Mouse (Mus musculus): ENCODE measurements around the gene Hydin.

Gene Hydin

GRCm38 (mm10) chr8:110626431-110626830 is 359.7 kb downstream of the Hydin start:
- CTCF ChIA-PET, result interaction anchor here in 1 of 4 experiments (1.6 kb wide), 1 partner anchor 22 kb away, joined by 3 read pairs; no protein-coding TSS in a partner anchor
- POLR2A ChIA-PET, result interaction anchor here in 2 of 4 experiments (1.3 to 7.7 kb wide), 4 partner anchors 7 to 221 kb away, joined by 3 to 113 read pairs (median 44); partner anchors contain the start of genes Vac14 (in 2 of the 2), Cog4 (in 1 of the 2) and Sf3b3 (in 1 of the 2)

GRCm38 (mm10) chr8:110629245-110630063 is 362.7 kb downstream of the Hydin start:
- POLR2A ChIA-PET, result interaction anchor here (0.5 to 7.7 kb wide), 34 partner anchors 9 to 674 kb away, joined by 3 to 113 read pairs (median 4); partner anchors contain the start of genes Vac14 (in 3 of the 4), Cog4 (in 1 of the 4), Rfwd3 (in 1 of the 4) and Sf3b3 (in 1 of the 4)
- CTCF ChIA-PET, result interaction anchor here (0.5 to 2.8 kb wide), 111 partner anchors 8 to 1115 kb away, joined by 3 to 44 read pairs (median 4); partner anchors contain the start of genes Vac14 (in 4 of the 4), Exosc6 (in 2 of the 4), Calb2 (in 1 of the 4) and Cog4 (in 1 of the 4)

- CTCF ChIA-PET, result interaction anchor here (0.5 to 2.8 kb wide), 54 partner anchors 9 to 1115 kb away, joined by 3 to 44 read pairs (median 4); partner anchors contain the start of genes Vac14 (in 4 of the 4) and Exosc6 (in 2 of the 4)
- POLR2A ChIA-PET, result interaction anchor here (0.5 to 7.7 kb wide), 26 partner anchors 11 to 674 kb away, joined by 3 to 113 read pairs (median 4); partner anchors contain the start of genes Vac14 (in 2 of the 4) and Rfwd3 (in 1 of the 4)
These were observed 363.3 kb downstream of the Hydin start for GRCm38 (mm10) chr8:110630079-110630478.

GRCm38 (mm10) chr8:110630571-110631071 is 363.8 kb downstream of the Hydin start:
- ChIA-PET CTCF (interaction anchor here (0.5 to 2.8 kb wide), 11 partner anchors 9 to 152 kb away, joined by 3 to 32 read pairs (median 5); partner anchors contain the start of gene Vac14 (in 2 of the 4)), POLR2A (interaction anchor here in 3 of 4 experiments (0.7 to 7.7 kb wide), 14 partner anchors 10 to 426 kb away, joined by 3 to 113 read pairs (median 4); partner anchors contain the start of genes Vac14 (in 2 of the 3) and Exosc6 (in 1 of the 3))

GRCm38 (mm10) chr8:110631201-110631600 is 364.4 kb downstream of the Hydin start:
- ChIA-PET CTCF (interaction anchor here in 3 of 4 experiments (0.5 to 2.8 kb wide), 5 partner anchors 12 to 152 kb away, joined by 3 to 32 read pairs (median 4); partner anchors contain the start of gene Vac14 (in 1 of the 3)), POLR2A (interaction anchor here in 3 of 4 experiments (0.7 to 7.7 kb wide), 13 partner anchors 10 to 425 kb away, joined by 3 to 113 read pairs (median 3); partner anchors contain the start of genes Vac14 (in 2 of the 3) and Exosc6 (in 1 of the 3))

- POLR2A ChIA-PET, result interaction anchor here in 1 of 4 experiments (1.2 kb wide), 1 partner anchor 665 kb away, joined by 3 read pairs; no protein-coding TSS in a partner anchor
- CTCF ChIA-PET, result no interaction called here
These were observed 367.0 kb downstream of the Hydin start for GRCm38 (mm10) chr8:110633814-110634213.

- CTCF ChIA-PET, result interaction anchor here in 1 of 4 experiments (0.8 kb wide), 1 partner anchor 10 kb away, joined by 3 read pairs; no protein-coding TSS in a partner anchor
- POLR2A ChIA-PET, result interaction anchor here in 2 of 4 experiments (0.9 to 1.2 kb wide), 2 partner anchors 12 to 17 kb away, joined by 3 to 4 read pairs; no protein-coding TSS in a partner anchor
These were observed 369.4 kb downstream of the Hydin start for GRCm38 (mm10) chr8:110636182-110636581.

GRCm38 (mm10) chr8:110642331-110642730 is 375.6 kb downstream of the Hydin start:
- ChIA-PET POLR2A (interaction anchor here in 1 of 4 experiments (1.0 kb wide), 1 partner anchor 11 kb away, joined by 3 read pairs; no protein-coding TSS in a partner anchor), CTCF (interaction anchor here in 2 of 4 experiments (0.6 to 1.6 kb wide), 3 partner anchors 13 to 343 kb away, joined by 3 to 9 read pairs (median 4); no protein-coding TSS in a partner anchor)

GRCm38 (mm10) chr8:110643177-110643576 is 376.4 kb downstream of the Hydin start:
- CTCF ChIA-PET, result interaction anchor here in 2 of 4 experiments (1.4 to 1.6 kb wide), 2 partner anchors 14 kb away, joined by 4 to 9 read pairs; no protein-coding TSS in a partner anchor
- POLR2A ChIA-PET, result interaction anchor here in 2 of 4 experiments (0.7 to 1.0 kb wide), 4 partner anchors 10 to 23 kb away, joined by 3 read pairs; no protein-coding TSS in a partner anchor

- POLR2A ChIA-PET, result no interaction called here
- CTCF ChIA-PET, result interaction anchor here in 3 of 4 experiments (0.7 to 1.1 kb wide), 3 partner anchors 15 kb away, joined by 3 to 5 read pairs (median 3); no protein-coding TSS in a partner anchor
These were observed 377.6 kb downstream of the Hydin start for GRCm38 (mm10) chr8:110644422-110644821.

GRCm38 (mm10) chr8:110644901-110645300 is 378.1 kb downstream of the Hydin start:
- ChIA-PET POLR2A (no interaction called here), CTCF (interaction anchor here in 3 of 4 experiments (0.7 to 1.1 kb wide), 3 partner anchors 15 to 16 kb away, joined by 3 to 5 read pairs (median 3); no protein-coding TSS in a partner anchor)

- ChIA-PET POLR2A (no interaction called here), CTCF (interaction anchor here in 2 of 4 experiments (0.8 to 1.1 kb wide), 2 partner anchors 16 kb away, joined by 3 to 5 read pairs; no protein-coding TSS in a partner anchor)
These were observed 378.6 kb downstream of the Hydin start for GRCm38 (mm10) chr8:110645340-110645739.

- ChIA-PET CTCF (interaction anchor here in 1 of 4 experiments (1.1 kb wide), 1 partner anchor 10 kb away, joined by 3 read pairs; no protein-coding TSS in a partner anchor), POLR2A (no interaction called here)
These were observed 379.3 kb downstream of the Hydin start for GRCm38 (mm10) chr8:110646064-110646463.

- ChIA-PET POLR2A (interaction anchor here in 2 of 4 experiments (0.6 to 2.5 kb wide), 5 partner anchors 10 to 72 kb away, joined by 3 to 10 read pairs (median 6); partner anchors contain the start of gene Mtss1l (in 1 of the 2)), CTCF (interaction anchor here in 3 of 4 experiments (0.5 to 2.4 kb wide), 8 partner anchors 18 to 381 kb away, joined by 3 to 19 read pairs (median 4); no protein-coding TSS in a partner anchor)
These were observed 381.8 kb downstream of the Hydin start for GRCm38 (mm10) chr8:110648577-110648976.

- CTCF ChIA-PET, result interaction anchor here in 2 of 4 experiments (0.8 to 2.4 kb wide), 4 partner anchors 19 to 77 kb away, joined by 3 to 6 read pairs (median 4); no protein-coding TSS in a partner anchor
- POLR2A ChIA-PET, result interaction anchor here in 3 of 4 experiments (0.6 to 2.5 kb wide), 7 partner anchors 10 to 130 kb away, joined by 3 to 10 read pairs (median 4); partner anchors contain the start of gene Mtss1l (in 1 of the 3)
These were observed 382.5 kb downstream of the Hydin start for GRCm38 (mm10) chr8:110649286-110649685.

GRCm38 (mm10) chr8:110650838-110651237 is 384.1 kb downstream of the Hydin start:
- CTCF ChIA-PET, result interaction anchor here in 3 of 4 experiments (0.5 to 1.2 kb wide), 7 partner anchors 12 to 111 kb away, joined by 3 to 6 read pairs (median 3); no protein-coding TSS in a partner anchor

GRCm38 (mm10) chr8:110651847-110652246 is 385.1 kb downstream of the Hydin start:
- POLR2A ChIA-PET, result interaction anchor here in 1 of 4 experiments (1.7 kb wide), 1 partner anchor 11 kb away, joined by 4 read pairs; no protein-coding TSS in a partner anchor
- CTCF ChIA-PET, result interaction anchor here in 2 of 4 experiments (0.6 to 0.7 kb wide), 3 partner anchors 23 to 84 kb away, joined by 3 to 5 read pairs (median 3); no protein-coding TSS in a partner anchor

More at GRCm38 (mm10) chr8:110650838-110651237, 384.1 kb downstream of the Hydin start:
- POLR2A ChIA-PET, result interaction anchor here in 3 of 4 experiments (0.6 to 1.7 kb wide), 9 partner anchors 8 to 476 kb away, joined by 3 to 5 read pairs (median 3); partner anchors contain the start of genes Cog4 (in 1 of the 3), Mtss1l (in 1 of the 3), Sf3b3 (in 1 of the 3) and Vac14 (in 1 of the 3)

All from embryonic stem cell, embryonic (primary cell).